Mouse (Mus musculus): ENCODE measurements around the gene Stk24.

Stk24 gene

DNA sequence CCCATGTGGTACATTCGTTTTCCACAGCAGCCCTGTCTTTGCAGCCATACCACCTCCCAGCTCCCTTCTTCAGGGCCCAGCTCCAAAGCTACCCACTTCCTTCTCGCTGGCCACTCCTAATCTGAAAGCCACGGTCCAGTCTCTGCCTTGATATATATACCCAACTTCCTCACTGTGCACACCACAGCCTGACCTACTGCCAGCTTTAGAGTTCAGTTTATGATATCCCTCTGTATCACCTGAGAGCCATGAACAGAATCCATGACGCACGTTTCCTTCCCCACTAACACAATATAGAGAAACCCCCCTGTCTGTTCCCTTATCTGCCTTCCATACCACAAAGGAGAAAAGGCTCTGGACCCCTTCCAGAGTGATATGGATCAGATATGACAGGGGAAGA is 61.4 kb downstream of the Stk24 start:
- in situ Hi-C loops (cut with MboI, MseI) = loop anchor here in 1 of 2 experiments (5.0 kb wide), 1 partner anchor 39 kb away; no protein-coding TSS in a partner anchor

DNA sequence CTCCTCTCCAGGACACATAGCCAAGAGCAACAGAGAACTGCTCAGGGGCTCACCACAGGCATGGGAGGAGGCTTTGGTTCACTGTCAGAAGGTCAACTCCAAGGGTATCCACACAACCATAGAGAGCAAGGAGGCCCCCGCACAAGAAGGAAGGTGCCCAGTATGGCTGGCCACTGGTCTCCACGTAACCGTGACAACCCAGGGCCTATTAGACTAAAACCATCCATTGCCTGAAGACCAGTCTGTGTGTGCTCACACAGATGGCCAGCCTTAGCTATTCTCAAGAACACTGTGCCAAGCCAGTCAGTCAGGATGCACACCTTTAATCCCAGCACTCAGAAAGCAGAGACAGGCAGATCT is 62.5 kb downstream of the Stk24 start:
- in situ Hi-C loops (cut with MboI, MseI) = loop anchor here in 1 of 2 experiments (5.0 kb wide), 1 partner anchor 40 kb away; no protein-coding TSS in a partner anchor

DNA sequence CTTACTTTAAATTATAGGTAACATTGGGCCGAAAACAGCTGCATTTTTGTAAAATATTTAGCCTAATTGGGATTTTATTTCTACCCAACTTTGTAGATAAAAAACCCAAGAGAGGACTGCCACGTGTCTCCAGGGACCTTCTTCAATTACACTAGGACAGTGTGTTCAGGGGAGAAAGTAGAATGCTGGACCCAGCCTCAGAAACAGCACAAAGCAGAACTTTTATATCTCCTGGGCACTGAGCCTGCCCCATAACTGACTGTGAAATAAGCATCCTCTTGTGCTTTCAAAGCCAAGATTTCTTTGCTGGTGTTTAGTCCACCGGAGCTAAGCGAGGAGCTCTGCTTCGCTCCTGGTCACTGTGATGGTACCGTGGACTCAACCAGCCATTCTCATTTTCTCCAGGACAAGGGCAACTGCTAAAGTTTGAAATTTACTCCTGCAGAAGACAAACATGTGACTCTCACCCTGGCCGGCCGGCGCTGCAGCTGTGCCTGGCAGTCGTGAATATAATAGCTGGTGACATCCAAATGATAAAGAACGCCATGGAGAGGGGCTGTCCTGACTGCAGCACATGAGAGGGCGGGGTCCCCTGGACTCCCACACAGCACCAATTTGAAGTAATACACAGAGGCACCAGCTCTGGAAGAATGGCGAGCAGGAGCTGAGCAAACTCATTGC is 63.0 kb downstream of the Stk24 start:
- in situ Hi-C loops (cut with MboI, MseI) = loop anchor here in 1 of 2 experiments (5.0 kb wide), 1 partner anchor 41 kb away; no protein-coding TSS in a partner anchor

DNA sequence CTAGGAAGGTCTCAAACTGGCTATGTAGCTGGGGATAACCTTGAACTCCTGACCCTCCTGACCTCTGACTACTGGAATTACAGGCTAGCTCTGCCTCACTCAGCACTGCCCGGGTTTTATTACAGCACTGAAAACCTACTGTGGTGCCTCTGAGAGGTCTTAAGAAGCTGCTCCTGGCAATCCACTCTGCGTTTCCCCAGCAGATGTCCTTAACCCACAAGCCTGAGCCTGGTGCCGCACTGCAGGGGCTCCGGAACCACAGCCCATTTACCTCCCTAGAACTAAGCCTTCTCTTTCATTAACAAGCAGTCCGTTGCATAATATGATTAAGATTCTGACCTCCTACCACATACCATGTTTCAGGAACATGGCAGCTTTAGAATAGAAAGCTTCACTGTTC is 63.7 kb downstream of the Stk24 start:
- in situ Hi-C loops (cut with MboI, MseI) = loop anchor here in 1 of 2 experiments (5.0 kb wide), 1 partner anchor 41 kb away; no protein-coding TSS in a partner anchor

DNA sequence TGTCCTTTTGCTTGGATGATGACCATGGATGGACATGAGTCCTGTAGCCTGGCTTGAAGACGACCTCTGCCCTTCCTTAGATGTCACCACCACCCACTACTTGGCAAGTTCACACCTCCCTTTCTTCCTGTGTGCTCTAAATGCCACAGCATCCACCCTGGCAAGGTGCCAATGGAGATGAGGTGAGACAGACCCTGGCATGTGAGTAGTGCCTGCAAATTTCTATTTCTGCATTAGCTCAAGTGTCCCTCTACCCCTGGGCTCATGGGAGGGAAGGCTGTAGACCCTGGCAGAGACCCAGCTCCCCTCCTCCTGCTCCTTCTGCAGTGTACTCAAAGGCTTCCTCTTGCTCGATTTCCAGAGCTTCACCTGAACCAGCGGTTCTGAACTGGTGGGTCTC is 64.9 kb downstream of the Stk24 start:
- in situ Hi-C loops (cut with MboI, MseI) = loop anchor here in 1 of 2 experiments (5.0 kb wide), 1 partner anchor 42 kb away; no protein-coding TSS in a partner anchor

DNA sequence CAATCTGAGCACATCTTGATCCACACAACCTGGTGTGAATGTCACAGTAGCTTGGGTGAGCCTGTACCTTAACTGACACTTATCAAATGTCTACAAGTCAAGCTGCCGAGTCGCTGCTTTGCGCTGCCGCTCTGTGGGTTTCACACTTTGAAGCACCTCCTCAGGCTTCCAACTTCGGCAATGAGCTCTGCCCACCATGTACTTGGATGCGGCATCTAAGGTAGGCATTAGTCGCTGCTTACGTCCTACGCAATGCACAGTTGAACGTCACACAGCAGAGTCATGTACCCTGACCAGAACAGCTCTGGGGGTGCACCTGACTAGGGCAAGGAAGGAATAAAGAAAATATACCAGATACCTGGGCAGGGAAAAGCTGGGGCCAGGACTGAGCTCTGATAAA is 66.5 kb downstream of the Stk24 start:
- in situ Hi-C loops (cut with MboI, MseI) = no loop called here

DNA sequence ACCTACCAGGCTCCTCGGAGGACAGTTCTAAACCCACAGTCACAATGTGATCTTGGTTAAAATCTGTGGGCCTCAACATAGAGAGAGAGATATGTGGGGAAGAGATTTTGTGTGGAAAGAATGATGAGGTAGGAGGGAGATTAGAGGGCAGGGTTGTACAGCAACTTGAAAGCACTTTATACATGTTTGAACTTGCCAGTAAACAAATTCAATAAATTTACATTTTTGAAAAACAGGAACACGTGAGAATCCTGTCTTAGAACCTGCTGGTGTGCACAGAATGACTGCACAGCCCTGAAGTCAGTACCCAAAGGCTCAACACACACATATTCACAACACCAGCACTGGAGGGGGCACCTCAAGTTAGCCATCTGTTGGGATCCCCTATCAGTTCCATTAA is 68.7 kb downstream of the Stk24 start:
- in situ Hi-C loops (cut with MboI, MseI) = no loop called here

DNA sequence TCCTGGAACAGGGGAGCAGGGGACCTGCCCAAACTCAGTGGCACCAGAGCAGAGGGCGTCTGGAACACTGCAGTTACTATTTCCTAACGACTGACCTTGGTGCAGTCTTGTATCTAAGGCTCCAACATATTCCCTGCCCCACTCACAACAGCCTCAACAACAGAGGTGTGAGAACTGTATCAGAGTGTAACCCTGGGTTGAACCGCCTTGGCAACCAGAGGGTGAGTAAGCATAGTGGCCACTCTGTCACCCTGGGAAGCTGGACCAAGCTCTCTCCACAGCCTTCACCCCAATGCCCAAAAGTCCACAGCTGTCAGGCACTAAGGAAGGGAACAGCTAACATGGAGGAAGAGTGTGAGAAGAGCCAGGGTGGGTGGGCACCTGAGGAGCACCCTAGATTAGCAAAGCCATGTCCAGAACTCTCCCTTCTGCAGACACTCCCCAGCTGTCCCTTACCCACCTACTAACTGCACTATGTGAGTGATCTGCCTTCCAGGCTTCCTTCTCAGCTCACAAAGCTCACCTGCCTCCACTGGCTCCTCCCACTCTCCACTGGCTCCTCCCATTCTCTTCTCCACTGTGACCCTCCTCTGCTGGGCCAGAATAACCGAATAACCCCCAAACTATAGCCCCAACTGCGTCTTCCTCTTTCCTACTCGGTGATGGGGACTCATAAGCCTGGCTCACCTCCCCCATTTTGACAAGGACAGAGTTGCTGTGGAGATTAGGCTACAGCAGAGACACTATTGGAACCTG is 69.3 kb downstream of the Stk24 start:
- in situ Hi-C loops (cut with MboI, MseI) = no loop called here

DNA sequence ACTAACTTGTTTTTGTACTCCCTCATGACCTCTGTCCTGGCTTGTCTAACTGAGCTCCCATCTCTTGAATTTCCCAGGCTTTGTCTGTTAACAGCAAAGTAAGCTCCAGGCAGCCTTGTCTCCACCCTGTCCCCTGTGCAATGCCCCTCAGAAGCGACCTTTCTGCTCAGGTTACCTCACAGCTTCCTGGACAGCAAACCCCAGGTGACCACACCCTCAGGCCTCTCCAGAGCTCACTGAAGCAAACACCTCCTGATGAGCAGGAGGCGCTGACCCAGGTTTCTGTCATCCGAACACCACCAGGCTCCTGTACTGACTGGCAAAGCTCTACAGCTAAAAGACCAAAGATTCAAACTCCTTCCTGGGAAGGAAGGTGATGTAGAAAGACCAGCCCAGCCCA is 69.9 kb downstream of the Stk24 start:
- in situ Hi-C loops (cut with MboI, MseI) = loop anchor here in 1 of 2 experiments (10.0 kb wide), 1 partner anchor 865 kb away; no protein-coding TSS in a partner anchor

DNA sequence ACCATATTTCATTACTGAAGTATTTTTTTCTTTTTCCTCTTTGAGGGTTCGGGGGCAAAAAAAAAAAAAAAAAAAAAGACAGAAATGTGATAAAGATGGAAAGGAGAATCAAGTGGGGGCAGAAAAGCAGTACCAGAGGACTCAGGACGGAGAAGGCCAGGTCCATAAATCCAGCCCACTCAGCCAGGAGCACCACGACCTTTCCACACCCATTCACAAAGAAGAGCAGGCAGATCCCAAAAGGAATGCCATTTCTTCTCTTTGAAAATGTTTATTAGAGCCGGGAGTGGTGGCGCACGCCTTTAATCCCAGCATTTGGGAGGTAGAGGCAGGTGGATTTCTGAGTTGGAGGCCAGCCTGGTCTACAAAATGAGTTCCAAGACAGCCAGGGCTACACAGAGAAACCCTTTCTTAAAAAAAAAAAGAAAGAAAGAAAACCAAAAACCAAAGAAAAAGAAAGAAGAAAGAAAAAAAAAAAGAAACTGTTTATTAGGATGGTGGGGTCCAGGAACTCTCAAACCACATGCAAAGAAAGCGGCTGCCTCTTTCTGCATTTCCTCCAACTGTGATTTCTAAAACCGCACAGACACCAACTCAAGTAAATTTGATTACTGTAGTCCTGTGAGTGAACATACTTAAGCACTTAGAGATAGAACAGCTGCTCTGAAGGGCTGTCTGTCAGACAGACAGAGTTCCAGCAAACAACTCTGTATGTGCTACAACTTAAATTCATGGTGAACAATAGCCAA is 74.3 kb downstream of the Stk24 start:
- in situ Hi-C loops (cut with MboI, MseI) = loop anchor here in 1 of 2 experiments (10.0 kb wide), 1 partner anchor 869 kb away; no protein-coding TSS in a partner anchor

DNA sequence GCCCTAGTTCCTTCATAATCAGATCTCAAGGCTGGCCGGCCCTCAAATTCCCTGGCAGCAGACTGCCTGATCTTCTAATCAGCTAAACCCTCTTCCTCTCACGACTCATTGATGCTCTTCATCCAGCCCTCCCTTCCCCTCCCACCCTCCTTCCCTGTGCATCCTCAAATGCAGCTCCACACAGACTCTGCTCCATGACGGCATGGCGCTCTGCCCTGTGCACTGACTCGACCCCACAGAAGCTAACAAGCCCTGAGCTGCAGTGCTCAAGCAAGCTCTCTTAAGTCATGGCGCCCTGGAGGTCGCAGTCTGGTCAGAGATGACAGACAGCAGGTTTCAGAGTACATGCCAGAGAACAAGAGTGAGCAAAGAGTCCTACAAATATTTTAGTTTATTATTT is 75.3 kb downstream of the Stk24 start:
- in situ Hi-C loops (cut with MboI, MseI) = loop anchor here in 1 of 2 experiments (5.0 to 10.0 kb wide), 2 partner anchors 48 to 870 kb away; no protein-coding TSS in a partner anchor

DNA sequence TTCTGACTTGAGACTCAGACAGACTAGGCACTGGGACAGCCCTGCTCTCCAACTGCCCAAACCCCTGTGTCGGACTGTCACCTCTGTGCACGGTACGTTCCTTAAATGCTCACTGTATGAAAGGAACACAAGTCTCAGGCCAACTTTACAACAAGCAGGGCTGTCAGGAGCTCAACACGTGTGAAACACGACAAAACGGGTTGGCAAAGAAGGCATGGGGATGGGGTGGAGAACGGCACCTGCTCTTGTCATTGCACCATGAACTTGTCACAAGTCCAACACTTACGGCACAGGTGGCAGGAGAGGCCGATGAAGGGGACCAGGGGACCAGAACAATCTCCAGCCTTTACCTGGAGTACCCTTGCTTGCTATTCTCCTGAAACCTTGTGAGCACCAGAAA is 80.7 kb downstream of the Stk24 start:
- in situ Hi-C loops (cut with MboI, MseI) = no loop called here

DNA sequence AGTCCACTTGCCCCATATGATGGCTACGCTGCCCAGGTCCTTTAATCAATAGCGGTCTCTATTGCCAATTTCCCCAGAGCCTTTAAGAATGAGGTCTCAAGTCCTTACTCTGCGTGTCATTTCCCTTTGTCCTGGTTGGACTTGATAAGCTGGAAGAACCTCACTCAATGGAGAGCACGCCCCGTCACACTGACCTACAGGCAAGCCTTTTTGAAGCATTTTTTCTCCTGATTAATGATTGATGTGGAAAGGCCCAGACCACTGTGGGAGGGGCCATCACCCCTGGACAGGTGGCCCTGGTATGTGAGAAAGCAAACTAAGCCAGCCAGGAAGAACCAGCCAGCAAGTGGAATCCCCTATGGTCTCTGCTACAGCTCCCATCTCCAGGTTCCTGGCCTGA is 81.3 kb downstream of the Stk24 start:
- in situ Hi-C loops (cut with MboI, MseI) = no loop called here

DNA sequence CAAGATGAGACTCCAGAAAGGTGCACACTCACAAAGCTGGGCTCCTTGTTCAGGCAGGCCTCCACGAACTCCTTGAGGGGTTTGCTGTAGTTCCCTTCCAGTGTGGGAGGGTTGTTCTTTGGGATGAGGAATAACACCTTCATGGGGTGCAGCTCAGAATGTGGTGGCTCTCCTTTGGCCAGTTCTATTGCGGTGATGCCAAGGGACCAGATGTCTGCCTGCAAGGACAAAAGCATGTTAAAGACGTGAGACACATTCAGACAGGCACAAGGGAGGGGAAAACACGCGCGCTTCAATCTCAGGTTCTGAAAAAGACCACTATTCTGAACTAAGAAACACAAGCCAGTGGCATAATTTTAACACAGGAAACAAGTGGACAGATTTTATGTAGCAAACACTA is 82.7 kb downstream of the Stk24 start:
- in situ Hi-C loops (cut with MboI, MseI) = no loop called here

DNA sequence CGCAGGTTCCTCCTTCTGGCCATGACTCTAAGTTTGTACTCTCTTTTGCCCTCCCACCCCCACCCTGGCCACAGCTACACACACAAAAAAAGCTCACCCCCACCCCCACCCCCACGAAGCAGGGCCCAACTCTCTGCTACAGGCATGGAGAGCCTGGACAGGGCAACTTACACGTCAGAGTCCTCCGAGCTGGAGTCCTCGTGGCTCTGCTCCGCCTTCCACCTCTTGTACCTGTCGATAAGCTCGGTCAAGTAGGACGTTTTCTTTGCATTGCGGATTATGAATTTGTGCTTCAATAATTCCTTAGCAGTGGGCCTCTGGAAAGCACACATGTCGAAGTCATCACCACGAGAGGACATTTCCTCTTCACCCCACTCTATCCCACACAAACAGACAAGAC is 85.3 kb downstream of the Stk24 start:
- in situ Hi-C loops (cut with MboI, MseI) = no loop called here

DNA sequence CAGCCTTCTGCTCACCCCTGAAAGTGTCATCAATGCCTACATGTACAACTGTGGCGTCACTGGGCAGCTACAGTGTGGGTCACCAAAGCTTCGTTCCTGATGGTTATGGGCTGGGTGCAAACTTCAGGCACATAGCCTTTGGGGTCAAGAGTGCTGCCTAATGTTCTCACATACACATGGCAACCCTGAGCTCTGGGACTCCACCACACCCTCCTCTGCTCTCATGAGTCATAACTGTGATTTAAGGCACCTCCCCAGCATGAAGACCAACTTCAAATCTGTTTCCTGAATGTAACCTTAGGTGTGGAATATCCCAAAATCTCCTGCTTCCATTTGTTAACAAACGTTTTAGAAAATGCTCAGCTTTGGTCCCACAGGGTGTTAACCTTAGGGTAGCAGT is 87.4 kb downstream of the Stk24 start:
- in situ Hi-C loops (cut with MboI, MseI) = no loop called here

DNA sequence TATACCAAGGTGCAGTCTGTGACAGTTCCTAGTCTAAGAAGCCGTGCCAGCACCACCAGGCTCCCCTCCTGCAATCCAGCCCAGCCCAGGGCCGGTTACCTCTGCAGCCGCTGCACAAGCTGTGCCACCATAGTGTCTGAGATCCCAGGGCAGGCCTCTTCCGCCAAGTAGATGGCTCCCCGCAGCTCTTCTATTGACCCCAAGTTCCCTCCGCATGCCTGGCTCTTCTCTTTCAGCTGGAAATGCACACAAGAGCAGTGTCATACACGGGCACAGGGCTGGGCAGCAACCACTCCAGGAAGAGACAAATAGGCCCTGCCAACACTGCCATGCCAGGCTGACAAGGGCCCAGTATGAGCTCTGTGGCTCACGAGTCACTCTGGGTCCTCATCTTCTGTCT is 87.9 kb downstream of the Stk24 start:
- in situ Hi-C loops (cut with MboI, MseI) = no loop called here

DNA sequence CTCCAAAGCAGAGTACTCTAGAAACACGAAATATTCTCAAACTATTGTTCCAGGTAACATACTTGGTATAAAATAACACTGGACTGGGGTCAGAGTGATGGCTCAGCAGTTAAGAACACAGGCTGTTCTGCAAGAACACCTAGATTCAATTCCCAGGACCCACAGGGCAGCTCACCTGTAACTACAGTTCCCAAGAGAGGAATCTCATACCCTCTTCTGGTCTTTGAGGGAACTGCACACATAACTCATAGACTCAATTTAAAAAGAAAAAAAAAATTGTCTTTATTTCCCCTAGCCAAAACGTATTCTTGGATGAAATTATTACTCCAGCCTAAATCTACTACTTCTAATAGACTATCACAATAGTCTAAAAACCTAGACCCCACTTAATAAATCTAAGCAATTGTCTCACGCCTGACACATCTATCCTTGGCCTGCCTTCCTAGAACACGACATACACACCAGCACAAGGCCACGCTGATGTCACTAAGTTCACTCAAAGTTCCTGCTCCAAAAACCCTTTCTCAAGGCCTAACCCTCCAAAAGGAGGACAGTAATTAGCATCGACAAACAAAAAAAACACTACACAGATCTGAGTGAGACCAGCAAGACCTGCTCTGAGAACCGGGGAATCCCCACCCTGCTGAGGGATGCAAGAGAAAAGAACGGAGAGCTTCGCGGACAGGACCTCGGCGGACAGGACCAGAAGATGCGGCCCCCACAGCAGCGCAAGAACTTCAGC is 94.3 kb downstream of the Stk24 start:
- in situ Hi-C loops (cut with MboI, MseI) = no loop called here

DNA sequence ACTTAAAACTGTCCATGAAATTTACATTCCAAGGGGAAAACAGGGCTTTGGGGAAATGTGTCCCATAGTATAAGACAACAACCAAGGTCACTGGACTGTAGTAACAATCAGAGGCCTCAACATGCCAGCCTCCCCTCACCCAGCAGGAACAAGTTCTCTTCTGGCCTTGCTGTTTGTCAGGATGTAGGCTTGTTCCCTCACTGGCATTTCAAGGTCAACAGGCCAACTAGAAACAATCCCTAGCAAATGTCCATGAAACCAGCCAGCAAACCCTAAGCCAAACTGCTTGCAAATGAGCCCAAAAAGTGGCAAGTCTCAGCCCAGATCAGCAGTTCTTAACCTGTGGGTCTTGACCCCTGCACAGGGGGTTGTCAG is 98.5 kb downstream of the Stk24 start:
- in situ Hi-C loops (cut with MboI, MseI) = no loop called here

DNA sequence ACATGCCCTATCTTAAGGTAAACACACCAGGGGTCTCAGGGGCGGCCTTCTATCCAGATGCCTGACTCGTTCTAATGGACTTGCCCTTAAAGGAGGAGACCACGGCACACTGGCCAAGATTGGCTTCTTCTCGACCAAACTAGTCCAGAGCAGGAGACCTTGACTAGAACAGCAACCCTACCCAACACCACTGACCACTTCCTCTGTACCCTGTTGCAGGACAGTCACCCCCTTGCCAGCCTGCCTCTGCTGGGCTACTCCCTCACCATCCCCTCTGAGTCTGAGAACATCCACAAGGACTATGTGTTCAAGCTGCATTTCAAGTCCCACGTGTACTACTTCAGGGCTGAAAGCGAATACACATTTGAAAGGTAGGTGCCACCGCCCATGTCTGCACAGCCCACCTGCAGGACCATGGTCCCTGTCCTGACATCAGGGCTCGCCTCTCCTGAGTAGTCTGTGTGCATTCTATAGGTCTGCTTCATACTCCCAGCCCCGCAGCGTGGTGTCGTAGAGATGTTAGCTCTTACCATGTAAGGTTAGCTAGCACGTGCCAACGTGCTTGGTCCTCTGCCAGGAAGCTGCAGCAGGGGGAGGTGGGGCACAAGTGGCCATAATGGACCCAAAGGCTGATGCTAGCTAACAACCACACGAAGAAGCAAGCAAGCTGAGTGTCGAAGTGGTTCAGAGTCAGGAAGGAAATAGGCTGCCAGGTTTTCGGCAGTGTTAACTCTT is 99.0 kb downstream of the Stk24 start:
- in situ Hi-C loops (cut with MboI, MseI) = no loop called here

DNA sequence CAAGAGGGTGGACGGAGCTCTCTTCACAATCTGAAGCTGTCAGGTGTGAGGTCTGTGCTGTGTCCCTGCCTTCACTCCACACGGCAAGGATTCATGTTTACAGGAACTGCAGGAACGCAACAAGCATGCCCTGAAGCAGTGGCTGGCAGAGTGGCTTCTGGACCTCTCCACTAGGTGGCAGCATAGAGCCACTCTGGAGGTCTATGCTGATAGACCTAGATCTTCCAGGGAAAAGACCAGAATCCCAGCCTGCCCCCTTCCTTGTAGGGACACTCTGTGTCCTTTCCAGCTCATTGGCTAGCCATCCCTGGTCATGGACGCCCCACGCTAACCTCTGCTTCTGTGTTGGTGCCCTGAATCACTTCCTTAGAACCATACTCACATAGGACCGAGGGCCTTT is 100.7 kb downstream of the Stk24 start:
- in situ Hi-C loops (cut with MboI, MseI) = loop anchor here (5.0 to 10.0 kb wide), 3 partner anchors 153 to 176 kb away; no protein-coding TSS in a partner anchor

All from T-helper 17 cell (primary cell).